Mouse (Mus musculus): ENCODE data around the gene Mmp15.

Mmp15 gene

DNA sequence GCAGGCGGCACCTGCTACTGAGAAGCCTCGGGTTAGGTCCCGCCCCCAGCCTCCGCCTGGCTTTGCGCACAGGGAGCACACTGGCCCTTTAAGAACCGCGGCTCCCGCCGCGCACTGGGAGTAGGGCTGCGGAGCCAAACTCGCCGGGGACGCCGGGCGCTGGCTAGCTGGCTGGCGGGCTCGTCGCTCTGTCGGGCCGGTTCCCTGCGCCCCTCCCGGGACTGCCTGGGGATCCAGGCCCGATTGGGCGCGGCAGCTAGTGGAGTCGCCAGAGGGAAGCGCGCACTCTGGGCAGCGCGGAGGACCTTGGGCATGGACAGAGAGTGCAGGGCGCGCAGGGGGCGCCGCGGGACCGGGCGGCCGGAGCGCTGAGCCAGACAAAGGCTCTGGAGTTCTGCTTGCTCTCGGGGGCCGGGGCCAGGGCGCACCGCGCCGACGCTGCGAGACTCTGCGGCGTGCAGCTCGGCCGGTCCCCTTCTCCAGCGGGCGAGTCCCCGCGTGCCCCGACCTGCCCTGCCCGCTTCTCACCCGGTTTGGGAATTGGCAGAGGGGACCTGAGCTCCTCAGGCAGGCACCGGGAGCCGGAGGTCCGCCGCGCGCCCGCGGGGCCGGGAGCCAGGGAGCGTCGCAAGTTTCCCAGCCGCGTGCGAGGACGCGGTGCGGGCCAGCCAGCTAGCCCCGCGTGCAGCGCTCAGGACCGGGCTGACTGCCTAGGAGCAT lies at the start of gene Mmp15:
Gene Mmp15 (plus strand): TSS at position 118 of the 720 bp plus-strand sequence.
- peak; percentile 70 for DNase-seq

GRCm38 (mm10) chr8:95302410-95302809 lies 49.7 kb upstream of the Mmp15 start:
- peak; percentile 30 for DNase-seq

DNA sequence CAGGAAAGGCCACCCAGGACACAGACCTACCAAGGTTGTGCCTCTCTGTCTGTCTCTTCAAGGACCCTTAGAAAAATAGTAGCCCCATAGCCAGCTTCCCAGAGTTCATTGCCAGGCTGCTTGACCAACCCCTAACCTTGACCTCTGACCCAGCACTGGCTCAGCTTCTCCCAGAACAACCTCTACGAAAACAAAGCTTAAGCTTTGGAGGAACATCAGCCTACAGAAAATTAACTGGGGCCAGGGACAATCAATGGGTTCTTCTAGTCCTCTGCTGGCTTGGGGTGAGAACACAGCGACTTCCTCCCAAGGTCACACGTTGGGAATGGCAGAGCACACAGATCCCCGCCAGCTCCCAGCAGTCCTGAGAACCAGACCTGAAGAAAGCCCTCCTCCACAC lies 46.5 kb upstream of the Mmp15 start:
- no peak for DNase-seq

DNA sequence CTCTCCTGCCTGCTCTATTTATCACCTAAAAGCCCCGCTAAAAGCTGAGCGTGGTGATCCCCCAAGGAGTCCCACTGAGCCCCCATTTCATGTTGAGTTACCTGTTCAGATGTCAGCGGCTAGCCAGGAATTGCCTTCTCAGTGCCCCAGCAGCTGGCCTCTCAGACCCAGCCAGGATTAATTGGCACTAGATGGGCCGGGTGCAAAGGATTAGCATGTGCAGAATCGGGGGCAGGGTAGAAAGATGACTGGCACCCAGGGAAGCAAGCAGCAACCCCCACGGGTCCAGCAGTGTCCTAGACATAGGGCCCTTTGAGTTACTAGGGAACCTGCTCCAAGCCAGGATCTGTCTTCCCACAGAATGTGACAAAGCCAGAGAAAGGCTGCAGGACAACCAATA lies 45.6 kb upstream of the Mmp15 start, which contains the start of gene Cngb1:
Gene Cngb1 (minus strand): TSS at position 155 of the 400 bp plus-strand sequence.
- no peak for DNase-seq

- no peak for DNase-seq
Measured at GRCm38 (mm10) chr8:95310342-95310970, 41.6 kb upstream of the Mmp15 start, which contains the start of gene Tepp. Tepp (plus strand) TSS chr8:95310566.

- no peak for DNase-seq
Measured at GRCm38 (mm10) chr8:95312836-95313235, 39.2 kb upstream of the Mmp15 start.

- no peak for DNase-seq
Measured at GRCm38 (mm10) chr8:95313857-95314256, 38.2 kb upstream of the Mmp15 start.

- no peak for DNase-seq
Measured at GRCm38 (mm10) chr8:95314707-95315106, 37.4 kb upstream of the Mmp15 start.

DNA sequence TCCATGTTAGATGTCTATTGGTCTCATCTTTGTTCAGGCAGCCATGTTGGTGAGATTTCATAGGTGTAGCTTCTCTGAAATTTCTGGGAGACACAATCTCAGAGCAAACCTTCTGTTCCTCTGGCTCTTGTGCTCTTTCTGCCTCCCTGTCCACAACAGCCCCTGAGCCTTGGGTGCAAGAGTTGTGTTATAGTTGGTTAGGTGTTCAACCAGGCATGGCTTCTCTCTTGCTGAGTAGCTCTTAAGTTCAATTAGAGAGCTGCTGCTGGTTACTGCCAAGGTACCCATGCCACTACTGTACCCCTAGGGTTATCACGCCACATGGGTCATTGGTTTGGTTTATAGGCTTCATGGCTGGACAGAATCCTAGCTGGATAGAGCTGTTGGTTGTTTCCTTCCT lies 36.7 kb upstream of the Mmp15 start:
- no peak for DNase-seq

DNA sequence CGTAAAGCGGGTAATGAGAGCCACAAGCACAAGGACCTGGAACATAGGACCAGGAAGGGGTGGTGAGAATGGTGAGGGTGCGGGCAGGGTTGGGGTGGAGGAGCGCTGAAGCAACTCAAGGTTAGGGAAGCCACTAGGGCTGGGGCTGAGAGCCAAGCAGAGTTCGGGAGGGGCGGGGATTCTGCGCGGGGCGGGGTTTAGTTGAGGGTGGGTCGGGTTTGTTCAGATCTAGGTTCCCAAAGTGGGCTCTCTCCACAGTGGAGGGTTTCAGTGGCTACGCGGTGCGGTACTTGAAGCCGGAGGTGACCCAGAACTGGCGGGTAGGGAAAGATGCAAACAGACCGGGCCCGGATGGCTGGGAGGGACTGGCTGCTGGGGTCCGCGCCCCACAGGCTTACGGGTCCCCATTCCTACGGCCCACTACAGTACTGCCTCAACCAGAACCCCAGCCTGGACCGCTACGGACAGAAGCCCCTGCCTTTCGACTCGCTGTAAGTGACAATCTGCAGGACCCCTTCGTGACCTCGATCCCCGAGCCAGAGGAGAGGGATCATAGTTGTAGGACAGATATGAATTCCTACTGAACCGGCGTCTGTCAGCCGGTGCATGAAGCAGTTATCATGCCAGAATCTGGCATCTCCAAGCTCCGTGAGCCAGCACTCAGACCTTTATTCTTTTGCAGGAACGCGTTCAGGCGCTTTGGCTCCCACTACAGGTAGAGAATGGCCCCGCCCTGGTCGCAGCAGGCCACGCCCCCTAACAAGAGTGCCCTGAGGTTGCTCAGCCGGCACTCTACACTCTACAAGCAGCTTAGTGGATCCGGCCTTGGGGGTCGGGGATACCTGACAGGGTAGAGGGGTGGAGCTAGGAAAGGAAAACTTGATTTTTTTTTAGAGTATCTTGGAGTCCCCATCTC lies 31.6 kb upstream of the Mmp15 start:
- DNase-seq: peak; percentile 40

DNA sequence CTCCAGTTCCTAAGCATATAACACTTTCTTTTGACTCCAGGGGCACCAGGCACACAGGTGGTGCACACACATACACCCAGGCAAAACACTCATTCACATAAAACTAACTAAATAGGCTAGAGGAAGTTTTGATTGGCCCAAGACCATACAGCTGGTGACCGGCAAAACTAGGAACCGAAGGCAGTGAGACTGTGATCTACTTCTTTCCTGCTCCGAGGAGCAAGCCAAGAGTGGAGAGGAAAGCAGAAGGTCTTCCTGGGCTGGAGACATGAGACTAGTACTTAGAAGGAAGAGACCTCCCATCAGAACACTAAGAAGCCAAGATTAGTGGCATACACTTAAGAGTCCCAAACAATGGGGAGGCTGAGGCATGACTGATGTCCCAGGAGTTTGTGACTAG lies 28.9 kb upstream of the Mmp15 start:
- no peak for DNase-seq

GRCm38 (mm10) chr8:95324646-95325045 lies 27.4 kb upstream of the Mmp15 start:
- DNase-seq: no peak

DNA sequence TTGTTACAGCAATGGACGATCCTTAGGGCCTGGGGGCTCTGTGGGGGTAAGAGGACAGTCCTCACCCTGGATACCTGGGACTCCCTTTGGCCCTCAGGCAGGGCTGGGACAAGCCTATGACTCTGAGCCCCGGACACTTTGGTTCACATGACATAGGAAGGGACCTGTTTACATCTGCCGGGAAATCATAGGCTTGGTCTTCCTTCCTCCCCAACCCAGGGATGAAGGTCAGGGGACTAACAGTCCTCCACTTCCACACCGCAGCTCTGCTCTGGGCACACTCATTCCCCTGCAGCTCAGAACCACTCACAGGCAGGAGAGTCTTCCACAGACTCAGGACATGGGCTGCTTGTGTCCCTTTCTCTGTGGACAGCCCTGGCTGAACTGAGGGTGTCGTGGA lies 25.2 kb upstream of the Mmp15 start:
- no peak for DNase-seq

DNA sequence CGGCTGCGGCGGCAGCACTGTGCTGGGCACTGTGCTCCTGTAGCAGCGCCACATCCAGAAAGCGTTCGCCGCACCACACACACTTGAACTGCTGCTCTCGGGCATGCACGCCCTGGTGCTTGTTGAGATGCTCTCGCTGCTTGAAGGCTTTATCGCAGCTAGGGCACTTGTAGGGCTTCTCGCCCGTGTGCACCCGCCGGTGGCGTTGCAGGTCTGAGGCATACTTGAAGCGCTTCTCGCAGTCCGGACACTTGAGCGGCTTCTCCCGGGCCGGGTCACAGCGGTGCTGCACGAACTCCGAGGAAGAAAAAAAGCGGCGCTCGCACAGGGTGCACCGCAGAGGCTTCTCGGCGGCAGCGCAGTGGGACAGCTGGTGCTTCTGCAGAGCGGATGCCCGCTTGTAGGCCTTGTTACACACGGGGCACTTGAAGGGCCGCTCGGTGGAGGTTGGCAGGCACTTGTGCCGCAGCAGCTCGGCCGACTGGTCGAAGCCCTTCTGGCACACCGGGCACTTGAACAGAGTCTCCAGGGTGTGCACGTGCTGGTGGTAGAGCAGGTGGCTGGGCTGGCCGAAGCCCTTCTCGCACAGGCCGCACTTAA lies 24.1 kb upstream of the Mmp15 start:
- no peak for DNase-seq

DNA sequence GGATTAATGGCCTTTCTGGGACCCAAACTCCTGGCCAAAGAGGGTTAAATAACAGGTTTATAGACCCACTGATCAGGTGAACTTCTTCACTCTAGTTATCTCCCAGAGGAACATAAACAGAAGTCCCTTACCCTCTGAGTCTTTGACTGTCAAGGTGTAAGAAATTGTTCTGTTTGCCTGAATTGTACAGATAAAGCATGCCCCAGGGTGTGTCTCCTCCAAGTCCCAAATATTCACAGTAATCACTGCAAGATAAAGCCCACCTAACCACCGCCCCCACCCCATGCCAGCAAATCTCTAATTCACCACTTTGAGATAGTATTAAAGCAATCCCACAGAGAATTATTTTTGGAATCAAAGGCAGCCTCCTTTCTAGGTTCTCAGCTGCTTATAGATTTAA lies 21.7 kb upstream of the Mmp15 start:
- DNase-seq: no peak

DNA sequence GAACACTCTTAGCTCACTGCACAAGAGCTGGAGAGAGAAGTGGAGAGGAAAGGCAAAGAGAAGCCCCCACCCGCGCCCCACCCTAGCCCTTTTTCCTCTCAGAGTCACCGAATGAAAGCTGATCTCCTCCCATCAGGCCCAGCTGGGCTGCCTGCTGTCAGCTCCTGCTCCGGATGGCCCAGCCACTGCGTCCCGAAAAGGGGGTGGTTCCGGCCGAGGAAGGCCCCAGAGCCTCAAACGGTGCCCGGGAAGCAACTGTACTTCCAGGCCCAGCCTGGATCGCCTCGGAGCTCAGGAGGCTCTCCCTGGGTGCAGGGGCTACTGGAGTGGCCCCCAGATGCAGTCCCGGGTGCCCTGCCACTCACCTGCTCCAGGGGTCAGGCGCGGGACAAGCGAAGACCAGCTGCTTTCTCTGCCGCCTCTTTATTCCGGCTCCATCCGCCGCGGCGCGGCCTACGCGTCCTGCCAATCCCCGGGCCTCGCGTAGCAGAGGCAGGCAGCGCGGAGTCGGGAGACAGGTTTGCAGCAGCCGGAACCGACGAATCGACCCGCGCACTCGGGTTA lies 20.8 kb upstream of the Mmp15 start:
- no peak for DNase-seq

DNA sequence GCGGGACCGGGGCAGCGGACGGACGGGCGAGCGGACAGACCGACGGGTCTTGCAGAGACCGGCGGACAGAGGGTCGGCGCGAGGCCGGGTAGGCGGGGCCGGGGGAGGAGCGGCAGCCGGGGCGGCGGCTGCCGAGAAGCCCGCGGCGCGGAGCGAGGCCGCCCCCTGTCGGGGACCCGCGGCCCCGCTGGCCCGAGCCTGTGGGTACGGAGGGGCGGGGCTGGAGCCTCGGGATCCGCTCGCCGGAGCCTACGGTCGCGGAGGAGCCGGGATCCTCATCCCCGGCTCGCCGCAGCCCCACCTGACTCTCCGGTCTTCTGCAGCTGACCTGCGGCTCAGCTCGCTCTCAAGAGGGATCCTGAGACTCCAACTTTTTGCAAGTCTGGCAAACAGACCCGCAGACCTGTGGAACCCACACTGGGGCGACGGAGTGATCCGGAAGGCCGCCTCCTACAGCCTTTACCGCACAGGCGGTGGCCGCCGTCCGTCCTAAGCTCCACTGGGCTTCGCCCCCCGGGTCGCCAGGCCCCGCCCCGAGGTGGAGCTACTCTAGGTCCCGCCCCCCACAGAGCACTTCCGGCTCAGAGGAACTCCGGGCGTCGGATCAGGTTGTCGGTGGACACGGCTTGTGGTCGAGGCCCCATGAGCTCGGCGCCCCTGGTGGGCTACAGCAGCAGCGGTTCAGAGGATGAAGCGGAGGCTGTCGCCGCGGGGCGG lies 20.2 kb upstream of the Mmp15 start, which contains the start of the genes Zfp319 and Usb1:
Gene Zfp319 (minus strand): TSS at position 231 of the 717 bp plus-strand sequence.
Gene Usb1 (plus strand): TSS at position 565 of the 717 bp plus-strand sequence.
- peak; percentile 93 for DNase-seq

DNA sequence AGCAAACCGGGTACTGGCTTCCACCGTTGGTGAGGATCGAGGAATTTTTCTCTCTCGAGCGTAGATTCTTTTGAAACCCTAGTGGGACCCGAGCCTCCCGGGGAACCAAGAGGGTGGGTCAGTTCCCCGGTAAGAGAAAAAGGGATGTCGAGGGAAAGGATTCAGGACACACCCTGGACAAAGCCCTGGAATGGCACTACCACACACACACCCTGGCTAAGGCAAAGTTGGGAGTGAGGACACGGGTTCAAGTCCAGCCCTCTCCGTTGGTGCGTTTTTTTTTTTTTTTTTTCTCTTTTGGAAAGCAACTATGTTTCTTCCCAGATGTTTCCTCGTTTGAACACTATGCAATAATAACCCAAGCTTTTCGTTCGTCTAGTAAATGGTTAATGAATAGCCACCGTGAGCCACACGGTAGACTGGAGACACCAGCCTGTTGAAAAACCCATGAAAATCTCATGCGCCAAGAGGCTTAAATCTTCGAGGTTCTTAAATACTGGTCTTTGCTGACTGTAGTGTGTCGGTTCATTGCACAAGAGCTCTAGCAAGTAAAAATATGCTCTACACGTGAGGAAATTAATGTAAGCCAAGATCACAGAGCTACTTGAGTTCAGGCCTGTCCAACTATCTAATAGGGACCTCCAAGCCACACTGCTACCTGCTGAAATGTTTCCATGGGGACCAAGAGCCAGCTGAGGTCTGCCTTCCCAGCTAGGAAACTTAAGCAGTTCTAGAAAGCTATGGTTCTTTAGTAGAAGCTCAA lies 19.4 kb upstream of the Mmp15 start:
- DNase-seq: no peak

DNA sequence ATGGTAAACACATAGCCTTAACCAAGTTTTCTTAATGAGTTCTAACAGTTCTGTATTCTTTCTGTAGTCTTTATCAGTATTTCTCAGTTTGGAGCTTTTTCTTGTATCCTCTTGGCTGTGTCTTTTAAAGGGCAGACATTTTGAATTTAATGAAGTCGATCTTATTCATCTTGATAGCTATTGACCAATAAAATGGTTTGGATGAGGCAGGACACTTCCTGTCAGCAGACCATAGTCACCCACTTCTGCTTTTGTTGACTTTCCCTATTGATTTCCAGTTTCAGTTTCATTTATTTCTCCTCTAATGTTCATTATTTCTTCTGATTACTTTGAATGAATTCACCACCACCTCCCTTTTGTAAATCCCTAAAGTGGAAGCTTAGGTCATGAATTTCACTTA lies 16.4 kb upstream of the Mmp15 start:
- no peak for DNase-seq

GRCm38 (mm10) chr8:95336363-95336762 lies 15.7 kb upstream of the Mmp15 start:
- no peak for DNase-seq

DNA sequence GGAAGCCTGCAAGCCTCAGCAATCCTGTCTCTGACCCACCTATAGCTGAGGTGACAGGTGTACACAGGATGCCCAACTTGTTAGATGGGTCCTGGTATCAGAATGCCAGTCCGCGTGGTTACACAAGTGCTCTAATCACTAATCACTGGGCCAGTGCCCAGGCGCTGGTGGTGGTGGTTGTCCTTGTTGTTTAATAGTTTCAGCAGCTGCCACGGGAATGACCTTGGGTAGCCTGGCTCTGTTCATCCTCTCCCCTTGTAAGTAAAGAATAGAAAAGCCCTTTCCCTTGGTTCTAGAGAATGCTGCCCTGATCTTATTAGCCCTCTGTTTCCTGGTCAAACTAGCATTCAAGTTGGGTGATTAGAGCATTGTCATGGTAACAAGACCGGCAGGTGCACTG lies 10.3 kb upstream of the Mmp15 start:
- no peak for DNase-seq

All from right cerebral cortex, postnatal 4 days (tissue).